Mouse (Mus musculus) cerebellum, postnatal 14 days (tissue): ENCODE data around the gene 4930404H24Rik.

Experiments used
- DNase-seq, 2 experiments: peaks; one replicate each; pipeline ENCODE4 v3.0.0; 2021; ENCODE audit warnings: mixed read lengths in 2 of 2

The 4930404H24Rik gene

GRCm38 (mm10) chr2:153542936-153543668, 50.5 kb downstream of the 4930404H24Rik start:
- no peak for DNase-seq
